Mouse (Mus musculus) myocyte (in vitro differentiated cells): Measurements from ENCODE around the gene C1qtnf5. TPM values are rescaled to one million over a fixed set of nuclear protein-coding genes. Genes with fewer than 3 reads are reported as not detected.

Source experiments
- H3K27me3 ChIP-seq: one replicate; pipeline ENCODE4 v1.6.1; 2011; ENCODE audit not compliant: control insufficient read depth, insufficient read depth, insufficient read length
- H3K36me3 ChIP-seq: one replicate; pipeline ENCODE4 v1.6.1; 2011; ENCODE audit not compliant: control insufficient read depth, insufficient read depth
- H3K4me2 ChIP-seq: one replicate; pipeline ENCODE4 v1.6.1; 2011; ENCODE audit warnings: low read depth, control low read depth
- H3K4me3 ChIP-seq: one replicate; pipeline ENCODE4 v1.5.1; 2011; ENCODE audit warnings: mild to moderate bottlenecking, control low read depth, moderate library complexity
- H3K79me2 ChIP-seq: one replicate; pipeline ENCODE4 v1.6.1; 2011; ENCODE audit not compliant: control insufficient read depth, insufficient read depth
- H3ac ChIP-seq: one replicate; pipeline ENCODE4 v1.6.1; 2011; ENCODE audit not compliant: control insufficient read depth, insufficient read length
- CEBPB ChIP-seq: IDR thresholded peaks from 2 replicates; pipeline ENCODE4 v1.6.1; 2011; ENCODE audit warnings: mild to moderate bottlenecking, moderate library complexity; ENCODE audit not compliant: poor library complexity, insufficient read depth, severe bottlenecking
- E2F4 ChIP-seq: IDR thresholded peaks from one replicate; pipeline ENCODE4 v1.6.1; 2011; ENCODE audit warnings: mild to moderate bottlenecking, control low read depth, moderate library complexity; ENCODE audit not compliant: insufficient read depth
- MAX ChIP-seq: IDR thresholded peaks from one replicate; pipeline ENCODE4 v1.6.1; 2011; ENCODE audit warnings: low read depth, mild to moderate bottlenecking, control low read depth
- MYOD1 ChIP-seq, 3 experiments: IDR thresholded peaks; one replicate each; pipeline ENCODE4 v1.6.1; 2011; ENCODE audit warnings: control low read depth in 2 of 3, low read depth in 2 of 3, mild to moderate bottlenecking in 2 of 3, moderate library complexity in 1 of 3; ENCODE audit not compliant: insufficient read length in 2 of 3, control insufficient read depth in 1 of 3
- MYOG ChIP-seq, 3 experiments: IDR thresholded peaks; one replicate each; pipeline ENCODE4 v1.6.1; 2011; ENCODE audit warnings: control low read depth in 2 of 3, low read depth in 2 of 3, mild to moderate bottlenecking in 2 of 3; ENCODE audit not compliant: insufficient read length in 2 of 3, control insufficient read depth in 1 of 3, insufficient read depth in 1 of 3
- POLR2A ChIP-seq: IDR thresholded peaks from one replicate; pipeline ENCODE4 v1.6.1; 2011; ENCODE audit warnings: low read depth, mild to moderate bottlenecking, control low read depth, moderate library complexity; ENCODE audit not compliant: insufficient read length
- POLR2AphosphoS2 ChIP-seq: IDR thresholded peaks from one replicate; pipeline ENCODE4 v1.6.1; 2011; ENCODE audit warnings: low read depth, control low read depth; ENCODE audit not compliant: insufficient read length
- REST ChIP-seq: IDR thresholded peaks from one replicate; pipeline ENCODE4 v1.6.1; 2011; ENCODE audit warnings: mild to moderate bottlenecking, control low read depth, moderate library complexity; ENCODE audit not compliant: insufficient read depth, insufficient read length
- SRF ChIP-seq: IDR thresholded peaks from one replicate; pipeline ENCODE4 v1.6.1; 2011; ENCODE audit warnings: low read depth; ENCODE audit not compliant: control insufficient read depth, insufficient read length
- TCF12 ChIP-seq: IDR thresholded peaks from one replicate; pipeline ENCODE4 v1.6.1; 2011; ENCODE audit warnings: mild to moderate bottlenecking, control low read depth; ENCODE audit not compliant: poor library complexity, insufficient read depth, severe bottlenecking
- TCF3 ChIP-seq: IDR thresholded peaks from one replicate; pipeline ENCODE4 v1.6.1; 2011; ENCODE audit warnings: low read depth, control low read depth; ENCODE audit not compliant: insufficient read length
- USF1 ChIP-seq: IDR thresholded peaks from one replicate; pipeline ENCODE4 v1.6.1; 2011; ENCODE audit warnings: low read depth, mild to moderate bottlenecking, control low read depth, moderate library complexity
- polyA plus RNA-seq: library from polyadenylated mRNA; unstranded; fragments of >200 nt; fragmentation: generic; extraction: Trizol; gene quantifications from one replicate; pipeline ENCODE4 v1.2.1, GENCODE M21; 2012; ENCODE audit warnings: missing spikeins

Gene C1qtnf5
- polyA plus RNA-seq, 1 experiment = 0.61 TPM

DNA sequence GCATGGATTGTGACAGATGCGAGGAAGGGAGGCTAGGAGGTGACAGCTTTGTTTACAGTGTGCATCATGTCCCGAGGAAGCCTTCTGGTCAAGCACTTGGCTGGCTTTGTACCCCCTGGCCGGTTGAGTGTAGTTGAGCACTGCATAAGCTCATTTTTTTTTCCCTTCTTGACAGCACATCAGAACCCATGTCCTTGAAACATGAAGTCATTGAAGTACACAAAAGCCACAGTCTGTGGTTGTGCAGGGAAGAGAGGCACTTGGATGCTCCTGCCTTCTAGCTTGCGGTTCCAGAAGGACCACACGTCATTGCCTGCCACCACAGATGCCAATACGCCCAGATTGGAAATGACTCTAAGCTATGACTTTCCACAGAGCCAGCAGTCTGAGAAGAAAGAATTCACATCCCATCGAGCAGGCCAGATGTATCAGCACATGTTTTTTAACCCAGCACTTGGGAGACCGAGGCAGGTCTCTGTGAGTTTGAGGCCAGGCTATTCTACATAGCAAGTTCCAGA lies 13.0 kb downstream of the C1qtnf5 start:
- no peak overlapping the region for H3K4me2 ChIP-seq
- H3K4me3 ChIP-seq = no peak overlapping the region
- no peaks in the 10 kb centered on the region for H3K36me3 ChIP-seq
- no peaks in the 10 kb centered on the region for H3K27me3 ChIP-seq
- H3ac ChIP-seq = no peak overlapping the region
- H3K79me2 ChIP-seq = no peaks in the 10 kb centered on the region
- TF ChIP-seq CEBPB (no peak), MYOG (IDR thresholded peaks at IDR 0.05; ENCODE audit: control insufficient read depth in 1 of 3, insufficient read depth in 1 of 3, insufficient read length in 2 of 3, low read depth in 2 of 3) (no peak), USF1 (no peak), E2F4 (no peak), MYOD1 (IDR thresholded peaks at IDR 0.05; ENCODE audit: control insufficient read depth in 1 of 3, insufficient read length in 2 of 3, low read depth in 2 of 3) (no peak), REST (no peak), SRF (no peak), POLR2AphosphoS2 (no peak), TCF12 (no peak), POLR2A (no peak), TCF3 (no peak), MAX (no peak)

DNA sequence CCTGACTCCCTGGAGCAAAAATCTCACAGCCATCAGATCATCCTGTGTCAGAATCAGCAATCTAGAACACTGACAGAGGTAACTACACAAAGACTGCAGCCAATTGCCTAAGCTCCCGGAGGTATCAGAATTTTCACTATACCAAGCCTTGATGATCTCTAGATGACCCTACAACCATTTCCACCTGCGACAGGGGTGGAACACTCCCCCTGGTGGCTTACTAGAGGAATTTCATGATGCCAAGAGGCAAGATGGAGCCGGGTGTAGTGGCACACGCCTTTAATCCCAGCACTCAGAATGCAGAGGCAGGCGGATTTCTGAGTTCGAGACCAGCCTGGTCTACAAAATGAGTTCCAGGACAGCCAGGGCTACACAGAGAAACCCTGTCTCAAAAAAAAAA lies 17.3 kb downstream of the C1qtnf5 start:
- Histone ChIP-seq H3K4me2 (no peak overlapping the region), H3K36me3 (no peaks in the 10 kb centered on the region), H3K27me3 (no peaks in the 10 kb centered on the region), H3K79me2 (no peaks in the 10 kb centered on the region), H3ac (no peak overlapping the region), H3K4me3 (no peak overlapping the region)
- TF ChIP-seq CEBPB (no peak), USF1 (no peak), TCF3 (no peak), POLR2A (no peak), TCF12 (no peak), MAX (no peak), REST (no peak), E2F4 (no peak), MYOG (IDR thresholded peaks at IDR 0.05; ENCODE audit: control insufficient read depth in 1 of 3, insufficient read depth in 1 of 3, insufficient read length in 2 of 3, low read depth in 2 of 3) (no peak), MYOD1 (IDR thresholded peaks at IDR 0.05; ENCODE audit: control insufficient read depth in 1 of 3, insufficient read length in 2 of 3, low read depth in 2 of 3) (no peak), SRF (no peak)

DNA sequence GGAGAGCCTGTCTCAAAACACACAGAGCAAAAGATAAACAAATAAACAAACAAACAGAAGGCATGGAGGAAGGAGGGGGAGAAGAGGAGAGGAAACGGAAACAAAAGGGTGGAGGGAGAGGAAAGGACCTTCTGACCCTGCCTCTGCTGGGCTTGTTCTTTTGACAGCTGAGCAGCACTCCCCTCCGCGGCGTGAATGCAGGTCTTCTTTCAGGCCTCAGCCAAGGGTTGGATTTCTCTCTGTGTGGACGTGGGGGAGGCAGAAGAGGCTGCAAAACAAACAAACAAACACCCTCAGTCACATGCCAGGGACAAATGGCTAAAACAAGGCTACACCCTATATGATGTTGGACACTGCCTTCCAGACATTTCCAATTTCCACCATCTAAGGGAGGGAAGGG lies 18.0 kb downstream of the C1qtnf5 start:
- Histone ChIP-seq H3K4me2 (no peak overlapping the region), H3ac (no peak overlapping the region), H3K27me3 (no peaks in the 10 kb centered on the region), H3K4me3 (no peak overlapping the region), H3K79me2 (no peaks in the 10 kb centered on the region), H3K36me3 (no peaks in the 10 kb centered on the region)
- TF ChIP-seq REST (no peak), TCF12 (no peak), MYOD1 (IDR thresholded peaks at IDR 0.05; ENCODE audit: control insufficient read depth in 1 of 3, insufficient read length in 2 of 3, low read depth in 2 of 3) (no peak), USF1 (no peak), POLR2AphosphoS2 (no peak), MAX (no peak), MYOG (IDR thresholded peaks at IDR 0.05; ENCODE audit: control insufficient read depth in 1 of 3, insufficient read depth in 1 of 3, insufficient read length in 2 of 3, low read depth in 2 of 3) (no peak), TCF3 (no peak), SRF (no peak), POLR2A (no peak), E2F4 (no peak), CEBPB (no peak)

DNA sequence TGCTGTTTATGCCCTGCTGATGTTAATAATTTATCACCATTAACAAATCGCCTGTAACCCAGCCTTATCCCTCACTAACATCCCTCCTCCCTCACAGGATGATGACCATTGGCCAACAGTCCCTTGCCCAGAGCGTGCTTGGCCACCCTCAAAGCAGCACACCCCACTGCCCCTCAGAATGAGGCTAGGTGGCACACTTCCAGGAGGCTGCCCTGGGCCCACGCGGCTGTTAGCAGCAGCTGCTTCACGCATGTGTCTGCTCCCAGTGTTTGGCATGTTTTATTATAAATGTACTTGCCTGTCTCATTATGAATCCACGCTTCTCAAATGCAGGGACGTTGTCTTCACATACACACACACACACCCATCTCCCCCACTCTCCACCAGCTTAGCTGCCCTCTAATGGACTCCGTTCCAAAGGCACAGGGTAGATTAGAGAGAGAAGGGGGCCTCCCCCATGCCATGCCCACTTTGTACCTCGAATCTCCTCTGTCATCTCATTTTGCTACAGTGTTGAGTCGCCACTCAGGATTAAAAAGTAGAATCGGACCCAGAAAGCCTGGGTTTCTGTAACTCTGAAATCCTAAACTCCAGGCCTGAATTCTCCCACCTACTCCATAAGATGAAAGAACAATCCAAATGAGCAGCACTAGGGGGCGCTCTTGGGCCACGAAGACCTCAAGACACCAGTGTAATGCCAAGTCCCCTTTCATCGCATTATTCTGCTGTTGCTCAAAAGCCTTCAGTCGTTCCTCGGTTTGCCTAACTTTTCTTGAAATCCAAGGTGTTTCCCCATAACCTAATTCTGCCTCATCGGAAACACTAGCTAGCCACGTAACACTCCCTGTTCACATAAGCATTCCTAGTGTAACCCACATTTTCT lies 18.7 kb downstream of the C1qtnf5 start:
- Histone ChIP-seq H3K79me2 (no peaks in the 10 kb centered on the region), H3K4me3 (no peak overlapping the region), H3K4me2 (peak overlapping the region; percentile 78), H3K27me3 (no peaks in the 10 kb centered on the region), H3ac (no peak overlapping the region), H3K36me3 (no peaks in the 10 kb centered on the region)
- TF ChIP-seq POLR2A (no peak), MYOG (IDR thresholded peaks at IDR 0.05; ENCODE audit: control insufficient read depth in 1 of 3, insufficient read depth in 1 of 3, insufficient read length in 2 of 3, low read depth in 2 of 3) (peak in 2 of 3 experiments; percentile 39 to 63), MYOD1 (IDR thresholded peaks at IDR 0.05; ENCODE audit: control insufficient read depth in 1 of 3, insufficient read length in 2 of 3, low read depth in 2 of 3) (peak in 2 of 3 experiments; percentile 12 to 42)
